Mouse (Mus musculus) embryonic facial prominence, embryonic 12.5 days (tissue): ENCODE measurements around the gene BC005624. TPM values are rescaled to one million over a fixed set of nuclear protein-coding genes. Genes with fewer than 3 reads are reported as not detected.
"Not testable (repeated sequence)": the region's sequence is repeated elsewhere in the genome, so short reads cannot be mapped to it uniquely, and the experiment has no call there.

Source experiments
- ATAC-seq: fragments of 200-750 bp; cut with Nextera tagmentation; 2 replicates; pipeline ENCODE4 v1.8.0; 2017; ENCODE audit not compliant: insufficient number of reproducible peaks, insufficient read depth, low FRiP score, low TSS enrichment
- H3K27ac ChIP-seq: fragments of 300-500 bp; sonication (generic); 2 replicates; pipeline ENCODE4 v1.5.1; 2016; ENCODE audit warnings: mild to moderate bottlenecking
- H3K27me3 ChIP-seq: fragments of 300-500 bp; sonication (generic); 2 replicates; pipeline ENCODE4 v1.6.1; 2016; ENCODE audit warnings: mild to moderate bottlenecking, moderate library complexity
- H3K36me3 ChIP-seq: fragments of 300-500 bp; sonication (generic); 2 replicates; pipeline ENCODE4 v1.6.1; 2016; ENCODE audit warnings: mild to moderate bottlenecking
- H3K4me1 ChIP-seq: fragments of 300-500 bp; sonication (generic); 2 replicates; pipeline ENCODE4 v1.6.1; 2016
- H3K4me2 ChIP-seq: fragments of 300-500 bp; sonication (generic); replicated peaks from 2 replicates; pipeline ENCODE4 v1.6.1; 2016; ENCODE audit warnings: mild to moderate bottlenecking, moderate library complexity
- H3K4me3 ChIP-seq: fragments of 300-500 bp; sonication (generic); 2 replicates; pipeline ENCODE4 v1.5.1; 2016; ENCODE audit warnings: mild to moderate bottlenecking
- H3K9ac ChIP-seq: fragments of 300-500 bp; sonication (generic); 2 replicates; pipeline ENCODE4 v1.6.1; 2016; ENCODE audit warnings: mild to moderate bottlenecking, moderate library complexity
- H3K9me3 ChIP-seq: fragments of 300-500 bp; sonication (generic); 2 replicates; pipeline ENCODE4 v1.6.1; 2016; ENCODE audit warnings: mild to moderate bottlenecking, moderate library complexity
- WGBS: fragments of 180-500 bp; shearing (Covaris S2); methylation state at CpG from one replicate; pipeline ENCODE4 v1.1.7; 2016; 5-methylcytosine and 5-hydroxymethylcytosine counted together
- polyA plus RNA-seq: library from polyadenylated mRNA; unstranded; fragments of >200 nt; fragmentation: Nextera tagmentation; extraction: Ambion mirVana; gene quantifications from 2 replicates; pipeline ENCODE4 v1.2.1, GENCODE M21; 2016

The BC005624 gene
- polyA plus RNA-seq, 1 experiment from 2014 or later = 62.1 TPM

DNA sequence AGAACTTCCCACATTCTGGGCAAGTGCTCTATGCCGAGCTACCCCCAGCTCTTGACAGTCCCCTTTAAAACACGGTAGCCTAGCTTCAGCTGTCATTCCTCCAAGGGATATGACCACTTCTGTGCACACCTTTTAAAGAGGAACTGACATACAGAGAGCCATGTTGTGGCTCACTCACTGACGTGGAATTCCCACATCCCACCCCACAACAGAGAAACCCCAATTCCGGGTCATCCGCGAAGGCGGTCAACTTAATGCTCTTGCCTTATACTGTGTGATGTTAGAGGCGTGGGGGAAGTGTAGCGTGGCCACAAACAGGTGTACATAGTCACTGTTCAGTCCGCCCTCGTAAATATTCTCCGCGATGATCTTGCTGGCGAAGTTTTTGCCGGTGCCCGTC lies 15.2 kb downstream of the BC005624 start:
- H3K4me1 ChIP-seq = peaks cover 14% of the 10 kb centered on the region
- H3K27me3 ChIP-seq = no peaks in the 10 kb centered on the region
- H3K4me3 ChIP-seq = peak overlapping the region; percentile 95
- H3K36me3 ChIP-seq = peaks cover 45% of the 10 kb centered on the region
- no peak for ATAC-seq
- no peak overlapping the region for H3K27ac ChIP-seq
- H3K9me3 ChIP-seq = no peaks in the 10 kb centered on the region
- peak overlapping the region; percentile 75 for H3K4me2 ChIP-seq
- peak overlapping the region; percentile 88 for H3K9ac ChIP-seq
- WGBS = 22% methylated on average over 16 of the region's 16 CpGs

- peaks cover 14% of the 10 kb centered on the region for H3K4me1 ChIP-seq
- no peak overlapping the region for H3K4me3 ChIP-seq
- no peak for ATAC-seq
- 91% methylated on average over 8 of the region's 8 CpGs for WGBS
- H3K36me3 ChIP-seq = peaks cover 54% of the 10 kb centered on the region
- no peak overlapping the region for H3K9ac ChIP-seq
- no peaks in the 10 kb centered on the region for H3K9me3 ChIP-seq
- no peaks in the 10 kb centered on the region for H3K27me3 ChIP-seq
- H3K4me2 ChIP-seq = no peak overlapping the region; the same call in 1 of the 2 replicates
- H3K27ac ChIP-seq = no peak overlapping the region
These were observed 16.4 kb downstream of the BC005624 start for GRCm38 (mm10) chr2:30965627-30966026.

DNA sequence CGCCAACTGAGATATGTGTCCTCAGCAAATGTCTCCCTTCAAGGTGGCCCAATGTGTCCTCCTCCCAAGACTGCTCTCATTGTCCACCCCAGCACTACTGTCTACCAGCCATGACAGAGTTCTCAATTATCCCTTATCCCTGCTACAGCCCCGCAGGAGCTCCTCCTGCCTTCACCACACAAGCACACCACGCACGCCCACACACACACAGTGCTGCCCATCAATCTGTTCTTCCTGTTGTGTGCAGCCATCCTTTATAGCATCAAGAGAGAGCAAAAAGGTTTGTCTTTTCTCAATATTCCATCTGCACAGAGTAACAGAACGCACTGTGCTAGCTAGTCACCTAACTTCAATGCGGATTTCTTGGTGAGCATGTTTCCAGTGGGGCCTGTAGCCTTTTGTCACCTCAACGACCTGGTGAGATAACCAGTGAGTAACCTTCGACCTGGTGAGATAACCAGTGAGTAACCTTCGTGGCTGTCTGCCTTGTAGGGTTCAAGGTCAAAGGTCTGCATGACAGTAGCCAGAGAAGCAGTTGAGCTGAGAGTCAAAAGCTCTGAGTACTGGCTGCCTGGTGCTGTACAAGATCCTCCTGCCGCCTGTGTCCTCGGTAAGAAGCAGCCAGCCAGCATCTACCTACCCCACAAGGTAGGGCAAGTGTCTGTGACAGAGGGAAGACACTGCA lies 19.3 kb downstream of the BC005624 start:
- WGBS = 84% methylated on average over 11 of the region's 11 CpGs
- Histone ChIP-seq H3K4me2 (no peak overlapping the region), H3K4me3 (no peak overlapping the region), H3K9ac (no peak overlapping the region), H3K27ac (no peak overlapping the region), H3K4me1 (peaks cover 14% of the 10 kb centered on the region), H3K36me3 (peaks cover 81% of the 10 kb centered on the region), H3K27me3 (no peaks in the 10 kb centered on the region), H3K9me3 (no peaks in the 10 kb centered on the region)
- no peak for ATAC-seq

DNA sequence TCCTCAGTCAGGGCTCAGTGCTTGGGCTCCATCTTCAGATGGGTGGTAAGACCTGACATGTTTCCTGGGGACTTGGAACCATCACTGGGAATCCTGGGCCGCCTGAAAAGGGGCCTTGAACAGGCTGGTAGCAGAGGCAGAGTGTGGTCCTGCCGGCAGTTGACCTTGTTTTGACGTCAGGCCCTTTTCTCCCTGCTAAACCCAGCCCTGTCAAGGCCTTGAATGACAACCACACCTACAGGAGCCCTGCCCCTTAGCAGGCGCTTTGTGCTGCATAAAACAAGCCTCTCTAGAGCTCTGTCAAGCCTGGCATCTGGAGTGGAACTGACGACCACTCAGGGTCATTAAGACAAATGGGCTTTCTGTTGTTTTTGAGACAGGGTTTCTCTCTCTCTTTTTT lies 22.1 kb downstream of the BC005624 start:
- no peaks in the 10 kb centered on the region for H3K9me3 ChIP-seq
- no peak overlapping the region for H3K4me3 ChIP-seq
- H3K4me1 ChIP-seq = peaks cover 7% of the 10 kb centered on the region
- peaks cover 97% of the 10 kb centered on the region for H3K36me3 ChIP-seq
- no peak overlapping the region for H3K27ac ChIP-seq
- no peak for ATAC-seq
- H3K27me3 ChIP-seq = no peaks in the 10 kb centered on the region
- H3K9ac ChIP-seq = no peak overlapping the region
- no peak overlapping the region for H3K4me2 ChIP-seq
- WGBS = 52% methylated on average over 5 of the region's 5 CpGs

GRCm38 (mm10) chr2:30958726-30959125 lies 23.3 kb downstream of the BC005624 start:
- Histone ChIP-seq H3K9ac (no peak overlapping the region), H3K27ac (no peak overlapping the region), H3K4me3 (no peak overlapping the region), H3K36me3 (peaks cover 85% of the 10 kb centered on the region), H3K4me1 (peaks cover 18% of the 10 kb centered on the region), H3K9me3 (no peaks in the 10 kb centered on the region), H3K4me2 (no peak overlapping the region), H3K27me3 (no peaks in the 10 kb centered on the region)
- WGBS = 94% methylated on average over 14 of the region's 14 CpGs
- ATAC-seq = no peak

- no peaks in the 10 kb centered on the region for H3K9me3 ChIP-seq
- no peak overlapping the region for H3K4me2 ChIP-seq
- peaks cover 20% of the 10 kb centered on the region for H3K4me1 ChIP-seq
- H3K36me3 ChIP-seq = peaks cover 73% of the 10 kb centered on the region
- H3K27ac ChIP-seq = no peak overlapping the region
- no peak overlapping the region for H3K4me3 ChIP-seq
- ATAC-seq = no peak
- WGBS = 80% methylated on average over 4 of the region's 4 CpGs
- H3K27me3 ChIP-seq = no peaks in the 10 kb centered on the region
- no peak overlapping the region for H3K9ac ChIP-seq
These were observed 24.5 kb downstream of the BC005624 start for GRCm38 (mm10) chr2:30957511-30957910.

- WGBS = 68% methylated on average over 6 of the region's 6 CpGs
- Histone ChIP-seq H3K4me1 (peaks cover 24% of the 10 kb centered on the region), H3K36me3 (peaks cover 47% of the 10 kb centered on the region), H3K4me3 (peak overlapping the region; percentile 89; the same call in 1 of the 2 replicates), H3K9ac (peak overlapping the region; percentile 88), H3K27me3 (no peaks in the 10 kb centered on the region), H3K9me3 (no peaks in the 10 kb centered on the region), H3K4me2 (peak overlapping the region; percentile 83), H3K27ac (no peak overlapping the region)
- ATAC-seq = no peak
These were observed 27.2 kb downstream of the BC005624 start for GRCm38 (mm10) chr2:30954797-30955196.

DNA sequence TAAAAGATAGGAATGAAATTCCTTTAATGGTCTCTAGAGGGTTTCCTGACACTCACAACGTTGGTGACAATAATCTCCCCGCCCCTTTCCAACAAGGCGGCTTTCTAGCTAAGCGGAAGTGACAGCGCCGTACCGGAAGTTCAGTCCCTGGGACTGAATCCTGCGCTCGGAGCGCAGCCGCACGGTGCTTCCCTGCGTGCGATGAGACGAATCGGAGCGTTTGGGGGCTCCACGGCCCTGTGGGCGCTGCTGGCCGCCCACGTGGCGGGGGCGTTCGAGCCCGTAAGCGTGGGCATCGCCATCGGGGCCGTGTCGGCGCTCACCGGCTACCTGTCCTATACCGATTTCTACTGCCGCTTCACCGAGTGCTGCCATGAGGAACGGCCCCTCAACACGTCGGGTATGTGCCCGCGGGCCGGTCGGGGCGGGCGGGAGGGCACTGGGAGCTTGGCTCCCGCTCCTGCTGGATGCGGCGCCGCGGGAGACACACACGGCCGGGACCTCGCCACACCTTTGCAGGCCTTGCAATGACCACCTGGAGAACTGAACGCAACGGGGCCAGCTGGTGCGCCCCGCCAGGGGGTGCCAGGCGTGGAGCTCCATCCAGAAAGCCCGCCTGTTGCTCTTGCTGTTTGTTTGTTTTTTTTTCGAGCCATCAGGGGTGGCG lies 29.0 kb downstream of the BC005624 start, which contains the start of gene Tor1b:
Gene Tor1b, plus strand, starts transcription at position 136 of the 667 bp plus-strand sequence.
- H3K4me2 ChIP-seq = peak within 1 kb of the TSS; percentile 83
- H3K4me1 ChIP-seq = peaks cover 24% of the 10 kb centered on the region
- peak within 1 kb of the TSS; percentile 88 for H3K9ac ChIP-seq
- H3K4me3 ChIP-seq = peak within 1 kb of the TSS; percentile 89
- H3K27me3 ChIP-seq = no peaks in the 10 kb centered on the region
- ATAC-seq = 0 out of 2 replicates have a peak, but pooled peaks have one; percentile 61
- H3K36me3 ChIP-seq = peaks cover 29% of the 10 kb centered on the region
- no peaks in the 10 kb centered on the region for H3K9me3 ChIP-seq
- peak within 1 kb of the TSS; percentile 72 for H3K27ac ChIP-seq
- under 1% methylated on average over 60 of the region's 60 CpGs for WGBS

DNA sequence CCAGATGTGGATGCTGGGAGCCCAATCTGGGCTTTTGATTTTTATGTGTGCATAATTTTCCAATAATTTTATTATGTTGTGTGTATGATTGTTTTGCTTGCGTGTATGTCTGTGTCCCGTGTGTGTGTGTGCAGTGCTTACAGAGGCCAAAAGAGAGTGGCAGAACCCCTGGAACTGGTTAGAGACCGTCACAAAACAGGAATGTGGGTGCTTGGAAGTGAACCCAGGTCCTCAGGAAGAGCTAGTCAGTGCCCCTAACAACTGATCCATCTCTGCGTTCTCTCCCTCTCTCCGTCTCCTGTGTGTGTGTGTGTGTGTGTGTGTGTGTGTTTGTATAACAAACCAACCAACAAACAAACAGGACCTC lies 29.6 kb downstream of the BC005624 start:
- WGBS = 26% methylated on average over 5 of the region's 5 CpGs
- H3K27ac ChIP-seq = peak overlapping the region; percentile 72

GRCm38 (mm10) chr2:30942603-30943011 lies 39.4 kb downstream of the BC005624 start:
- 0 out of 2 replicates have a peak overlapping the region, but pooled peaks have one; percentile 14 for H3K4me3 ChIP-seq
- 0 out of 2 replicates have a peak, but pooled peaks have one; percentile 56 for ATAC-seq

More for the DNA sequence above, 29.6 kb downstream of the BC005624 start:
- Histone ChIP-seq H3K4me2 (peak overlapping the region; percentile 83), H3K9ac (peak overlapping the region; percentile 88; the same call in 1 of the 2 replicates), H3K4me1 (peaks cover 24% of the 10 kb centered on the region), H3K27me3 (no peaks in the 10 kb centered on the region), H3K9me3 (no peaks in the 10 kb centered on the region), H3K4me3 (peak overlapping the region; percentile 89), H3K36me3 (peaks cover 25% of the 10 kb centered on the region)
- no peak for ATAC-seq

DNA sequence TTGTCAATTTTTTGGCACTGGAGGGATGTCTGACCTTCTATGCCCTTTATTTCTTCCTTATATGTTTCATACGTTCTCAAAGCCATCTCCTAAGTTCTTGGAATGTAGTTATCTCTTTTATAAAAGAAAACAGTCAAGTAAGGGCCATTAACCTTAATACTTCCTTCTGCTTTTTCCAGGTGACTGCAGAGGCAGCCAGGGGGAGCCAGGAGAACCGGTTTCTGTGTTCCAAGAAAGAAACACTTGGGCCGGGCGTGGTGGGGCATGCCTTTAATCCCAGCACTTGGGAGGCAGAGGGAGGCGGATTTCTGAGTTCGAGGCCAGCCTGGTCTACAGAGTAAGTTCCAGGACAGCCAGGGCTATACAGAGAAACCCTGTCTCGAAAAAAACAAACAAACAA lies 39.9 kb downstream of the BC005624 start:
- H3K36me3 ChIP-seq, H3K27ac ChIP-seq, H3K27me3 ChIP-seq, H3K4me1 ChIP-seq, H3K4me2 ChIP-seq, H3K9ac ChIP-seq, H3K4me3 ChIP-seq, ATAC-seq, H3K9me3 ChIP-seq: not testable (repeated sequence)
- WGBS = 51% methylated on average over 7 of the region's 7 CpGs

More at GRCm38 (mm10) chr2:30942603-30943011, 39.4 kb downstream of the BC005624 start:
- H3K9me3 ChIP-seq = no peaks in the 10 kb centered on the region
- no peaks in the 10 kb centered on the region for H3K27me3 ChIP-seq
- WGBS = 30% methylated on average over 16 of the region's 16 CpGs
- H3K4me1 ChIP-seq = no peaks in the 10 kb centered on the region
- no peak overlapping the region for H3K9ac ChIP-seq
- H3K36me3 ChIP-seq = no peaks in the 10 kb centered on the region
- no peak overlapping the region for H3K27ac ChIP-seq
- peak overlapping the region; percentile 40 for H3K4me2 ChIP-seq

DNA sequence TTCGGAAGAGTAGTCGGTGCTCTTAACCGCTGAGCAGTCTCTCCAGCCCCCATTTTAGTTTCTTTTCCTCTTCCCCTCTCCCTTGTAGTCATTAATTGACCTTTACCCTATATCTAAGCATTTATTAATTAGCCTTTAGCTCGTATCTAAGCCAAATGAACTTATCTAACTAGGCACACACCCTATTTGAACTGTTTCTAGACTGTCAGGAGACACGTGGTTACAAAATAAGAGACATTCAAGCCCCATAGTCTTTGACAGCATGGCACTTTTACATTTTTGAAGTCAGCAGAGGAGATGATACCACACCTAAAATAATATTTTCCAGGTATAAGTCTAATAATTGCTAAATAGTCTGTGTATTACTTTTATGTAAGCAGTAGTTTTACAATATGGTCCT lies 40.4 kb downstream of the BC005624 start:
- no peak overlapping the region for H3K4me2 ChIP-seq
- no peaks in the 10 kb centered on the region for H3K36me3 ChIP-seq
- H3K27ac ChIP-seq = no peak overlapping the region
- ATAC-seq = no peak
- no peaks in the 10 kb centered on the region for H3K9me3 ChIP-seq
- H3K4me1 ChIP-seq = no peaks in the 10 kb centered on the region
- no peak overlapping the region for H3K9ac ChIP-seq
- H3K27me3 ChIP-seq = no peaks in the 10 kb centered on the region
- H3K4me3 ChIP-seq = no peak overlapping the region
- 90% methylated on average over 5 of the region's 5 CpGs for WGBS
